In genomic region chr2:128753295-128753873, GRCm38 (mm10) we compare ENCODE assay signal across 14 mouse cellular contexts. TPM values are rescaled to one million over a fixed set of nuclear protein-coding genes. Genes with fewer than 3 reads are reported as not detected.
DNase-seq lines count a peak whose midpoint lies in the region; ATAC-seq and TF ChIP-seq lines count a peak whose summit lies in the region.
"Had no signal": no experiment of that assay in that cellular context is flagged by ENCODE, and none has a peak within 500 bp of the region (broad histone marks: within the 10 kb centered on the region; RNA-seq: fewer than 3 reads in every experiment).

No protein-coding gene starts in this region.

- H3K27ac ChIP-seq in embryonic facial prominence, embryonic 14.5 days (replicated peaks; ENCODE audit: low read depth, low read length): no peak overlapping the region
- no peak overlapping the region for H3K27ac ChIP-seq in embryonic facial prominence, embryonic 10.5 days (replicated peaks)
- no peak overlapping the region for H3K27ac ChIP-seq in liver, postnatal 0 days (ENCODE audit: low read depth)
- H3K27ac ChIP-seq in liver, embryonic 12.5 days: no peak overlapping the region
- peak overlapping the region; percentile 68 for H3K27ac ChIP-seq in heart, embryonic 15.5 days
- H3K27ac ChIP-seq: liver, embryonic 13.5 days had no signal

- H3K4me2 ChIP-seq in embryonic facial prominence, embryonic 14.5 days (ENCODE audit: low read depth, low read length): no peak overlapping the region
- no peak overlapping the region for H3K4me2 ChIP-seq in liver, postnatal 0 days (ENCODE audit: low read depth, low read length)
- H3K4me2 ChIP-seq in liver, embryonic 12.5 days: no peak overlapping the region
- 0 out of 2 replicates have a peak overlapping the region, but pooled peaks have one; percentile 9 for H3K4me2 ChIP-seq in heart, embryonic 15.5 days
- H3K4me2 ChIP-seq: liver, embryonic 13.5 days had no signal

- peaks cover 3% of the 10 kb centered on the region; the same call in 1 of the 2 replicates for H3K4me1 ChIP-seq in embryonic facial prominence, embryonic 14.5 days (ENCODE audit: control insufficient read depth, insufficient read depth, low read length)
- H3K4me1 ChIP-seq in embryonic facial prominence, embryonic 10.5 days: 0 out of 2 replicates have a peak, but pooled peaks cover 6% of the 10 kb centered on the region
- H3K4me1 ChIP-seq in liver, postnatal 0 days (ENCODE audit: insufficient read depth): no peaks in the 10 kb centered on the region
- H3K4me1 ChIP-seq in liver, embryonic 12.5 days: no peaks in the 10 kb centered on the region
- peaks cover 31% of the 10 kb centered on the region for H3K4me1 ChIP-seq in heart, embryonic 15.5 days (replicated peaks)
- H3K4me1 ChIP-seq: liver, embryonic 13.5 days had no signal

- no peak overlapping the region for H3K9ac ChIP-seq in embryonic facial prominence, embryonic 14.5 days (ENCODE audit: low read depth, low read length)
- H3K9ac ChIP-seq in liver, postnatal 0 days (replicated peaks): no peak overlapping the region
- no peak overlapping the region for H3K9ac ChIP-seq in liver, embryonic 12.5 days
- no peak overlapping the region for H3K9ac ChIP-seq in heart, embryonic 15.5 days
- H3K9ac ChIP-seq: liver, embryonic 13.5 days had no signal

- peak; percentile 39; the same call in 1 of the 2 replicates for TF ChIP-seq EP300 in liver, postnatal 0 days (IDR thresholded peaks at IDR 0.05; ENCODE audit: low read depth)

- no peak for ATAC-seq in embryonic facial prominence, embryonic 14.5 days (ENCODE audit: low read depth)
- ATAC-seq in liver, postnatal 0 days: no peak
- no peak for ATAC-seq in liver, embryonic 12.5 days
- no peak for ATAC-seq in heart, embryonic 15.5 days (replicated peaks; ENCODE audit: insufficient number of reproducible peaks, insufficient read depth, low FRiP score, low read depth)
- ATAC-seq in monocyte, adult 5-6 weeks (replicated peaks; ENCODE audit: insufficient number of reproducible peaks, low FRiP score, low TSS enrichment, poor library complexity, severe bottlenecking): no peak
- ATAC-seq: forebrain, embryonic 16.5 days; intestine, postnatal 0 days had no signal

- TF ChIP-seq CTCF in liver, postnatal 0 days (IDR thresholded peaks at IDR 0.05; ENCODE audit: low read depth): no peak

- H3K27me3 ChIP-seq in embryonic facial prominence, embryonic 14.5 days (replicated peaks; ENCODE audit: control insufficient read depth, insufficient read depth, low read length): no peaks in the 10 kb centered on the region
- no peaks in the 10 kb centered on the region for H3K27me3 ChIP-seq in embryonic facial prominence, embryonic 10.5 days (replicated peaks; ENCODE audit: low read depth, poor library complexity, severe bottlenecking)
- H3K27me3 ChIP-seq in liver, postnatal 0 days (ENCODE audit: insufficient read depth, low read length): no peaks in the 10 kb centered on the region
- no peaks in the 10 kb centered on the region for H3K27me3 ChIP-seq in liver, embryonic 12.5 days (replicated peaks)
- no peaks in the 10 kb centered on the region for H3K27me3 ChIP-seq in heart, embryonic 15.5 days
- H3K27me3 ChIP-seq: liver, embryonic 13.5 days had no signal

- peak; percentile 33 for DNase-seq in embryonic facial prominence, embryonic 14.5 days (ENCODE audit: low spot score)
- DNase-seq in embryonic facial prominence, embryonic 10.5 days (ENCODE audit: low spot score): no peak
- no peak for DNase-seq in liver, postnatal 0 days
- peak; percentile 58 for DNase-seq in lung, postnatal 36 days
- no peak for DNase-seq in embryo, embryonic 10 days (ENCODE audit: low spot score)
- DNase-seq: cerebellum, adult 18-20 months; liver, embryonic 13.5 days; midbrain, embryonic 14.5 days; thymus, adult 18-20 months had no signal

- H3K36me3 ChIP-seq in embryonic facial prominence, embryonic 14.5 days (ENCODE audit: control insufficient read depth, insufficient read depth, low read length): peaks cover 23% of the 10 kb centered on the region; the same call in 1 of the 2 replicates
- H3K36me3 ChIP-seq in embryonic facial prominence, embryonic 10.5 days (replicated peaks): peaks cover 60% of the 10 kb centered on the region
- H3K36me3 ChIP-seq in liver, postnatal 0 days (replicated peaks; ENCODE audit: insufficient read depth, low read length): 0 out of 2 replicates have a peak, but pooled peaks cover 3% of the 10 kb centered on the region
- 0 out of 2 replicates have a peak, but pooled peaks cover 3% of the 10 kb centered on the region for H3K36me3 ChIP-seq in liver, embryonic 12.5 days
- H3K36me3 ChIP-seq in heart, embryonic 15.5 days: 0 out of 2 replicates have a peak, but pooled peaks cover 7% of the 10 kb centered on the region
- H3K36me3 ChIP-seq: liver, embryonic 13.5 days had no signal

- H3K9me3 ChIP-seq in embryonic facial prominence, embryonic 14.5 days (ENCODE audit: control insufficient read depth, low read length): no peaks in the 10 kb centered on the region
- H3K9me3 ChIP-seq in embryonic facial prominence, embryonic 10.5 days: no peaks in the 10 kb centered on the region
- H3K9me3 ChIP-seq in liver, postnatal 0 days (ENCODE audit: low read length): no peaks in the 10 kb centered on the region
- no peaks in the 10 kb centered on the region for H3K9me3 ChIP-seq in liver, embryonic 12.5 days (replicated peaks)
- H3K9me3 ChIP-seq in heart, embryonic 15.5 days (replicated peaks): no peaks in the 10 kb centered on the region
- H3K9me3 ChIP-seq: liver, embryonic 13.5 days had no signal

- no peak overlapping the region for H3K4me3 ChIP-seq in embryonic facial prominence, embryonic 14.5 days (ENCODE audit: low read depth, low read length)
- H3K4me3 ChIP-seq in embryonic facial prominence, embryonic 10.5 days: no peak overlapping the region
- H3K4me3 ChIP-seq in liver, postnatal 0 days (ENCODE audit: low read depth, low read length): no peak overlapping the region
- H3K4me3 ChIP-seq in liver, embryonic 12.5 days: no peak overlapping the region
- no peak overlapping the region for H3K4me3 ChIP-seq in heart, embryonic 15.5 days
- H3K4me3 ChIP-seq: liver, embryonic 13.5 days had no signal

- 36% methylated on average over 6 of the region's 6 CpGs for WGBS in embryonic facial prominence, embryonic 14.5 days
- 63% methylated on average over 6 of the region's 6 CpGs for WGBS in embryonic facial prominence, embryonic 10.5 days
- WGBS in liver, postnatal 0 days (ENCODE audit: insufficient replicate concordance): 58% methylated on average over 6 of the region's 6 CpGs
- WGBS in liver, embryonic 12.5 days (ENCODE audit: insufficient replicate concordance): 54% methylated on average over 6 of the region's 6 CpGs
- WGBS in heart, embryonic 15.5 days: 14% methylated on average over 6 of the region's 6 CpGs

RNA-seq across cellular contexts. Expression of gene Mertk, which starts 54.6 kb away (rescaled TPM):
- polyA plus RNA-seq in embryonic facial prominence, embryonic 14.5 days (2014; fragmentation: Nextera tagmentation; extraction: Ambion mirVana): 9.6 and 9.8 TPM in 2 replicates
- polyA plus RNA-seq in embryonic facial prominence, embryonic 10.5 days (2016; fragmentation: Nextera tagmentation; extraction: Ambion mirVana): 9.3 and 12.2 TPM in 2 replicates
- polyA plus RNA-seq in liver, postnatal 0 days (2015; fragmentation: Nextera tagmentation; extraction: Ambion mirVana): 5.2 and 6.1 TPM in 2 replicates
- polyA plus RNA-seq in liver, embryonic 12.5 days (2016; fragmentation: Nextera tagmentation; extraction: Ambion mirVana): 3.6 TPM in 2 replicates
- 3.7 and 5.2 TPM in 2 replicates for polyA plus RNA-seq in heart, embryonic 15.5 days (2015; fragmentation: Nextera tagmentation; extraction: Ambion mirVana)
- not detected in 3 replicates for total RNA-seq in monocyte, adult 5-6 weeks (2017)

Comparison
In these comparisons a context has a peak if more than half of its experiments do, and no peak if none do; other contexts are left out.
1. DNase-seq: peak in embryonic facial prominence, embryonic 14.5 days (single experiment) and lung, postnatal 36 days (single experiment); none in embryonic facial prominence, embryonic 10.5 days (single experiment), liver, postnatal 0 days (single experiment) and embryo, embryonic 10 days (single experiment).